Comparison of ENCODE assay signal across 23 mouse cellular contexts in the genomic region with DNA sequence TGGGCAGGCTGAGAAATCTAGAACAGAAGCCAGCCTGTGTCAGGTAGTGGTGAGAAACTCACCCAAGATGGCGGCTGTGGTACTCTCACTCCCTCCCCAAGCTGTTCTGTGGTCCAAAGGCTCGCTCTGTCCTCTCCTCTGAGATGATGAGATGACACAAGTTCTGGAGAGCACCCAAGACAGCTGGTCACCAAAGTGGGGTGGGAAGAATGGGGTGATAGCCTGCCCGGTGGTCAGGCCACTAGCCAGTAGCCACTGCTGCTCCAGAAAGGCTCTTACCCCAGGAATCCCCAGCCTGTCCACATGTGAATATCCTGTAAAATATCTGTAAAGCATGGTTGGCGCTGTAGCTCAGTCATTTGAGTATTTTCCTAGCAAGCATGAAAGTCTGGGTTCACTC. TPM values are rescaled to one million over a fixed set of nuclear protein-coding genes. Genes with fewer than 3 reads are reported as not detected.
A peak's percentile ranks its signal among the peaks of the same experiment; 100 is the strongest.
DNase-seq lines count a peak whose midpoint lies in the region; ATAC-seq and TF ChIP-seq lines count a peak whose summit lies in the region.
"Had no signal": no experiment of that assay in that cellular context is flagged by ENCODE, and none has a peak within 500 bp of the region (broad histone marks: within the 10 kb centered on the region; RNA-seq: fewer than 3 reads in every experiment).

No protein-coding gene starts in this region.

- no peaks in the 10 kb centered on the region for H3K9me3 ChIP-seq in kidney, embryonic 15.5 days (replicated peaks)
- H3K9me3 ChIP-seq: embryonic facial prominence, embryonic 13.5 days; forebrain, embryonic 12.5 days; heart, embryonic 12.5 days; hindbrain, embryonic 10.5 days had no signal

- H3K36me3 ChIP-seq in kidney, adult 2 months (ENCODE audit: control insufficient read depth, insufficient read depth, low read length) = no peaks in the 10 kb centered on the region
- H3K36me3 ChIP-seq in kidney, embryonic 15.5 days = no peaks in the 10 kb centered on the region
- H3K36me3 ChIP-seq: embryonic facial prominence, embryonic 13.5 days; forebrain, embryonic 12.5 days; heart, embryonic 12.5 days; hindbrain, embryonic 10.5 days had no signal

- H3K27me3 ChIP-seq in kidney, adult 2 months (replicated peaks; ENCODE audit: control insufficient read depth, insufficient read depth, low read length) = no peaks in the 10 kb centered on the region
- no peaks in the 10 kb centered on the region for H3K27me3 ChIP-seq in kidney, embryonic 15.5 days
- H3K27me3 ChIP-seq: CH12.LX; embryonic facial prominence, embryonic 13.5 days; forebrain, embryonic 12.5 days; heart, embryonic 12.5 days; Patski had no signal

- no peak for TF ChIP-seq CTCF in kidney, adult 2 months (conservative IDR thresholded peaks at IDR 0.05; ENCODE audit: insufficient read depth, insufficient read length, low read depth, low read length)

- ATAC-seq in kidney, embryonic 15.5 days (replicated peaks; ENCODE audit: low FRiP score) = no peak
- ATAC-seq: activated CD4-positive, CD25-positive, alpha-beta regulatory T cell, adult 4 months; forebrain, embryonic 16.5 days; Patski had no signal

- H3K4me1 ChIP-seq in kidney, adult 2 months (ENCODE audit: control insufficient read depth, insufficient read depth, low read length) = peaks cover 3% of the 10 kb centered on the region; the same call in 1 of the 2 replicates
- H3K4me1 ChIP-seq in kidney, embryonic 15.5 days = peaks cover 17% of the 10 kb centered on the region

- peak overlapping the region; percentile 32; the same call in 1 of the 2 replicates for H3K27ac ChIP-seq in kidney, adult 2 months (ENCODE audit: insufficient read depth, low read depth, low read length)
- no peak overlapping the region for H3K27ac ChIP-seq in kidney, embryonic 15.5 days
- H3K27ac ChIP-seq: embryonic facial prominence, embryonic 13.5 days; forebrain, embryonic 12.5 days; gastrocnemius, adult 2 months; hindbrain, embryonic 10.5 days; hindbrain, embryonic 14.5 days had no signal

- no peak overlapping the region for H3K4me2 ChIP-seq in kidney, embryonic 15.5 days
- H3K4me2 ChIP-seq: embryonic facial prominence, embryonic 13.5 days; forebrain, embryonic 12.5 days; heart, embryonic 12.5 days; hindbrain, embryonic 14.5 days had no signal

- TF ChIP-seq POLR2A in kidney, adult 2 months (IDR thresholded peaks at IDR 0.05; ENCODE audit: low read depth, low read length) = no peak

- H3K9ac ChIP-seq in kidney, embryonic 15.5 days = no peak overlapping the region
- H3K9ac ChIP-seq: embryonic facial prominence, embryonic 13.5 days; forebrain, embryonic 12.5 days; heart, embryonic 12.5 days; hindbrain, embryonic 14.5 days had no signal

- H3K4me3 ChIP-seq in kidney, adult 2 months (ENCODE audit: insufficient read depth, low read depth, low read length) = no peak overlapping the region
- no peak overlapping the region for H3K4me3 ChIP-seq in kidney, embryonic 15.5 days (replicated peaks)
- H3K4me3 ChIP-seq: embryonic facial prominence, embryonic 13.5 days; forebrain, embryonic 12.5 days; gastrocnemius, adult 2 months; heart, embryonic 12.5 days; hindbrain, embryonic 10.5 days had no signal

- no peak for DNase-seq in kidney, adult 2 months
- DNase-seq in layer of hippocampus, adult 9-11 months = peak; percentile 78
- no peak for DNase-seq in layer of hippocampus, postnatal 25 days (ENCODE audit: extremely low spot score in 1 of 2, low spot score in 1 of 2)
- DNase-seq in brain, adult 2 months (ENCODE audit: low read depth, low spot score) = peak; percentile 82
- DNase-seq in layer of hippocampus, postnatal 36 days = peak; percentile 21 to 37
- DNase-seq in embryo, embryonic 9.5 days (ENCODE audit: extremely low spot score) = no peak
- DNase-seq: adrenal gland, postnatal 14 days; cerebellum, adult 8-10 months; cerebellum, postnatal 14 days; gastrocnemius, adult 2 months; gastrocnemius, postnatal 25 days had no signal

- 94% methylated on average over 4 of the region's 4 CpGs for WGBS in kidney, adult 2 months
- WGBS in kidney, embryonic 15.5 days = 91% methylated on average over 4 of the region's 4 CpGs

RNA-seq across cellular contexts. Expression of a gene that starts 25.3 kb away (rescaled TPM):
- 72.0 and 90.4 TPM in 2 replicates for polyA plus RNA-seq in kidney, adult 2 months (2012; rRNA removed)
- 150 and 161 TPM in 2 replicates for polyA plus RNA-seq in kidney, embryonic 15.5 days (2015; fragmentation: Nextera tagmentation; extraction: Ambion mirVana)
- 100 to 1,000 TPM in 1 of 2 experiments, 10 to 100 TPM in 1; 81.1 to 102 TPM for total RNA-seq in layer of hippocampus, postnatal 25 days (2021)
- total RNA-seq in layer of hippocampus, postnatal 36 days (2021) = 10 to 100 TPM; 89.1 to 99.2 TPM

RNA-seq across cellular contexts. Expression of a gene that starts 25.4 kb away (rescaled TPM):
- polyA plus RNA-seq in kidney, adult 2 months (2012; rRNA removed) = 3.1 and 4.1 TPM in 2 replicates
- polyA plus RNA-seq in kidney, embryonic 15.5 days (2015; fragmentation: Nextera tagmentation; extraction: Ambion mirVana) = 4.5 and 5.1 TPM in 2 replicates
- total RNA-seq in layer of hippocampus, postnatal 25 days (2021) = 1 to 10 TPM; 8.3 to 8.9 TPM
- total RNA-seq in layer of hippocampus, postnatal 36 days (2021) = 1 to 10 TPM; 7.4 to 8.8 TPM

RNA-seq across cellular contexts. Expression of a gene that starts 44.2 kb away (rescaled TPM):
- 91.2 and 91.5 TPM in 2 replicates for polyA plus RNA-seq in kidney, adult 2 months (2012; rRNA removed)
- polyA plus RNA-seq in kidney, embryonic 15.5 days (2015; fragmentation: Nextera tagmentation; extraction: Ambion mirVana) = 38.4 and 47.3 TPM in 2 replicates
- total RNA-seq in layer of hippocampus, postnatal 25 days (2021) = 100 to 1,000 TPM; 190 to 231 TPM
- 100 to 1,000 TPM; 148 to 160 TPM for total RNA-seq in layer of hippocampus, postnatal 36 days (2021)
- total RNA-seq: CH12.LX; common myeloid progenitor, adult 5-6 weeks; granulocyte monocyte progenitor cell, adult 5-6 weeks had no signal
- polyA plus RNA-seq: activated CD4-positive, CD25-positive, alpha-beta regulatory T cell, adult 4 months had no signal

Comparison
In these comparisons a context has a peak if more than half of its experiments do, and no peak if none do; other contexts are left out.
1. DNase-seq: peak in layer of hippocampus, adult 9-11 months (single experiment), brain, adult 2 months (single experiment) and layer of hippocampus, postnatal 36 days (2 of 2); none in kidney, adult 2 months (single experiment), layer of hippocampus, postnatal 25 days (0 of 2) and embryo, embryonic 9.5 days (single experiment).